Mouse (Mus musculus) adrenal gland, postnatal 14 days (tissue): ENCODE results near the gene Wfdc6b. TPM values are rescaled to one million over a fixed set of nuclear protein-coding genes. Genes with fewer than 3 reads are reported as not detected.
"Not testable (repeated sequence)": the region's sequence is repeated elsewhere in the genome, so short reads cannot be mapped to it uniquely, and the experiment has no call there.

ENCODE experiments used
- DNase-seq: peaks from one replicate; pipeline ENCODE4 v3.0.0; 2021; ENCODE audit warnings: mixed read lengths
- long read RNA-seq, 2 experiments: library from polyadenylated mRNA; stranded (forward); transcript quantifications; one replicate each; pipeline ENCODE4 v2.0.0; 2021
- total RNA-seq: library from RNA; stranded (reverse); gene quantifications from 2 replicates; pipeline ENCODE4 v1.2.3, GENCODE M21; 2021

Wfdc6b gene
- total RNA-seq, result not detected in 2 replicates
- long read RNA-seq, experiment 1, result 0 reads
- long read RNA-seq, experiment 2, result 0 reads

DNA sequence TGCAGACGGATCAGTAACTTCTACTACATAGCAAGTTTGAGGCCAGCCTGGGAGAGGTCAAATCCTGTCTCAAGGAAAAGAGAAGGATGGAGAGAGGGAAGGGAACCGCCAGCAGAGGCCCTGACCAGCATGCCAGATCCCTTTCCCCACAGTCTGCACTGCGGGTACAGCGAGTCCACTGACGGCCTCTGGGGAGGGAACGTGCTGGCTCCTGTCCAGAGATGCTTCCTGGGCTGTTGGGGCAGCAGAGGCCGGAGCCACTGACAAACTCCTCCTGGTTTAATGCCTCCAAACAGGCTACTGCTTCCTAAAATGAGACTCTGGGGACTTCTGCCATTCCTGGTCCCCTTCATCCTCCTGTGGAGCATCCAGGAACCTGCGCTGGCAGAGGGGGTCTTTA is at the start of gene Wfdc6b, which contains the start of gene Wfdc8:
Gene Wfdc6b, plus strand, starts transcription at position 52 of the 400 bp plus-strand sequence.
Gene Wfdc8, minus strand, starts transcription at position 156 of the 400 bp plus-strand sequence.
- peak; percentile 78 for DNase-seq

DNA sequence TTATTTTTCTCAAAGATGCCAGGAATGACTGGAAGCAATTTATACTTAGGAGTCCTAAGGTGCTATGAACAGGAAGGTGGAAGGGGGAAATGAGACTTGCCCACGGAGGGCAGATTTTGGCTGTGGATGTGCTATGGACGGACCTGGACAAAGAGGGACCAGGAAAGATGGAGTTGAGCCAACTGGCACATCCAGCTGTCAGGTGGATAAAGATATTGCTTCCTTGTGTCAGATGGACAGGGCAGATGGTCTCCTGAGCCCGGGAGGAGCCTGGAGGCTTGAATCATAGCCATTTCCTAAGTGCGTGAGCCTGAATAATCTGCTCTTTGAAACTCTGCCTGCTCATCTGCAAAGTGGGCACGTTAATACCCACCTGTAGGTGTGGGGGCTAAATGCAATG is 49.0 kb upstream of the Wfdc6b start:
- DNase-seq, result no peak

DNA sequence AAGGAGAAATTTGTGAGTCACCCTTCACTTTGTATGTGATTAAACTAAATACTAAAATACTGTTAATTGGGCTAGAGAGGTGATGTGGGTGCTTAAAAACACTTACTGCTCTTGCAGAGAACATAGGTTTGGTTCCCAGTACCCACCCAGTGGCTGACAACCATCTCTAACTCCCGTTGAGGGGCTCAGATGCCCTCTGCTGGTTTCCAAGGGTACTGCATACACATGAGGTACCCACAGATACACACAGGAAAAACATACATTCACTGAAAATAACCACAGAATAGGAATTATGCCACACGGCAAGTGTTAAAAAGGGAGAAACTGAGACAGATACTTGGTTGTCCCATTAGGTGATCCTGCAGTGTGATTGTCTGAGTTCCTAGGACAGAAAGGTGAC is 46.3 kb upstream of the Wfdc6b start:
- DNase-seq, result no peak

DNA sequence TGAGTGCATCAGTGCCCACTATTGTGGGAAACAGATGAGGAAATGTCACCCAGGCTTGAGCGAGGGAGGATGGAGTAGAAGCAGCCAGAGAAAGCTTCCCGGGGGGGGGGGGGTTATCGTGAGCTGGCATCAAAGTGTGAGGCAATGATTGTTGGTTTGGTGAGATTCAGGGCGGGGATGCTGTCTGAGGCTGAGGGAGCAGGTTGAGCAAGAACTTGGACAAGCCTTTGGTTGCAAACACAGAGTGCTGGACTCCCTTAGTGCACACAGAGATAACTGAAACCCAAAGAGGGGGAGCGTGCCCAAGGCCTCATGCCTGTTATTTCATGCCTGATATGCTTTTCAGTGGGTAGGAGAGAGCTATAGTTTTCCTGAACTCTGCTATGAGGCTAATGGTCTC is 45.9 kb upstream of the Wfdc6b start:
- DNase-seq, result no peak

DNA sequence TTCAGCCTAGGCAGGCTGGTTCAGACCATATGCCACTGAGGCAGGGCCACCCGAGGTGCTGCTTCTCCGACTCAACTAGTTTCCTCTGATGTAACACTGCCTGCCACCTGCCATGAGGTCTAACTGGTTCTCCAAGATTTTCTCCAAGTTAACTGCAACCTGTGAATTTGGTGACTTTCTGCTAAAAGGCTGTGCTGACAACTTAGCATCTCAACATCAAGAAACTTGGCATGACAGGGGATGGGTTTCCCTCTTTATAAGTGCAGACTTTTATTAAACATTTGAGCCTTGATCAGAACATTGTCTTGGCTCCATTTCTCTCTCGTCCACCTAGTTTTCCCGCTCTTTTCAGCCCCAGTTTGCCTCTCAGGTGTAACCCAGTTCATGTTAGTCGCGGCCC is 40.0 kb upstream of the Wfdc6b start, which contains the start of gene Spint3:
Gene Spint3, minus strand, starts transcription at position 101 of the 400 bp plus-strand sequence.
- not testable (repeated sequence) for DNase-seq

DNA sequence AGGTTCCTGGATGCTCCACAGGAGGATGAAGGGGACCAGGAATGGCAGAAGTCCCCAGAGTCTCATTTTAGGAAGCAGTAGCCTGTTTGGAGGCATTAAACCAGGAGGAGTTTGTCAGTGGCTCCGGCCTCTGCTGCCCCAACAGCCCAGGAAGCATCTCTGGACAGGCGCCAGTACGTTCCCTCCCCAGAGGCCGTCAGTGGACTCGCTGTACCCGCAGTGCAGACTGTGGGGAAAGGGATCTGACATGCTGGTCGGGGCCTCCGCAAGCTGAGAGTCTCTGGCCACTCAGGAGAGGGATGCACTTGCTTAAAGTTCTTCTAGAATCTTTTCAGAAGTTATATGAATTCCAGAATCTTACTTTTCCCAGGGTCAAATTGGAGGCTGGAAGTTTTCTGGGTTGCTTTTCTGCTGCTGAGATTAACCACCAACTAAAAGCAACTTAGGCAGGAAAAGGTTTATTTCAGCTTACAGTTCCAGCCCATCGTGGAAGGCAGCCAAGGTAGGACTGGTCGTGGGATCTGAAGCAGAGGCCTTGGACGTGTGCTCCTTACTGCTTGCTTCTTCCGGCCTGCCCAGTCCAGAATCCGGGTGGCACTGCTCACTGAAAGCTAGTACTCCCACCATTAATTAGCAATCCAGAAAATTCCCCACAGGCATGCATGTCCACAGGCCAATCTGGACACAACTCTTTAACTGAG is 28.1 kb upstream of the Wfdc6b start, which contains the start of gene Wfdc6a:
Gene Wfdc6a, minus strand, starts transcription at position 423 of the 701 bp plus-strand sequence.
- peak; percentile 50 for DNase-seq

DNA sequence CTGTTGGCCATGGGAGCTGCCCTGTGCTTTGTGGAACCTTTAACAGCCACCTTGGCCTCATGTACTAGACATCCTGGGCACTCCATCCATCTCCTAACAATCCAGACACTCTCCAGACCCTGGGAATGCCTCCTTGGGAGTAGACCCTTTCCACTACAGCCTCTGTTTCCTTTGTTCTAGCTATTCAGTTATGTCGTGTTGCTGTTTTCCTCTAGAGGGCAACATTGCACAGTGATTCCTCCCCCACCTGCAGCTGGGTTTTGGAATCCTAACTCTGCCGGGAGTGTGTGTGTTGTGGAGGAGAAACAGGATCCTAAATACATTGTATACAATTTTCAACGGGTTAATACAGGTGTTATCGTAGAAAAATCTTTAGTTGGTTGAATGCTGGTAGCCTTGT is 21.3 kb upstream of the Wfdc6b start:
- peak; percentile 56 for DNase-seq

DNA sequence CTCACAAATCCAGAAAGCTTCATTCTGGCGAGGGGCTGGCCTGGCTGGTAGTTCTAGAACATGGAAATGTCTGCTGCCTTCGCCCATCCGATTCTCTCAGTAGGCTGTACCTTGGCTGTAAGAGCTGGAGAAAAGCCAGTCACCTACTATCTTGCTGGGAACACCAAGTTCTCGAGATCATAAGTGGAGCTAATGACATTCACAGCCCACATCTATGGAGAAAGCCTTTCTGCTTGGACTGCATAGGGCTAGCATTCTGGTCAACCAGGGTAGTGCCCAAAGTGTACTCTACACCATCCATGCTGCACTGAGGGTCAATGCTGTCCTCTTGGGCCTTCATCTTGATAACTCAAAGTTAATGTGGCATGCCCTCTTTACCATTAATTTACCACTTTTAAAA is 19.8 kb upstream of the Wfdc6b start, which contains the start of gene Eppin:
Gene Eppin, minus strand, starts transcription at position 101 of the 400 bp plus-strand sequence.
- DNase-seq, result no peak

DNA sequence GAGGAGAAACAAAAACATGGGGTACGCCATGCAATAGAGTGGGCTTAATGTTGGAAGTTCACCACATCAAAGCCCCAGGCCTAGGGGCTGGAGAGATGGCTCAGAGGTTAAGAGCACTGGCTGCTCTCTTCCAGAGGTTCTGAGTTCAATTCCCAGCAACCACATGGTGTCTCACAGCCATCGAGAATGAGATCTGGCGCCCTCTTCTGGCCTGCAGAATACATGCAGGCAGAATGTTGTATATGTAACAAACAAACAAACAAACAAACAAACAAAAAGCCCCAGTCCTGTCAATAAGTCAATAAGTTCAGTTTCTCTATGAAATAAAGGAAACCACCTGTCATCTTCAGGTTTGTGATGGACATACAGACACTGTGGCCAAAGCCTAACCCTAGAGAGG is 13.1 kb upstream of the Wfdc6b start:
- DNase-seq, result no peak

DNA sequence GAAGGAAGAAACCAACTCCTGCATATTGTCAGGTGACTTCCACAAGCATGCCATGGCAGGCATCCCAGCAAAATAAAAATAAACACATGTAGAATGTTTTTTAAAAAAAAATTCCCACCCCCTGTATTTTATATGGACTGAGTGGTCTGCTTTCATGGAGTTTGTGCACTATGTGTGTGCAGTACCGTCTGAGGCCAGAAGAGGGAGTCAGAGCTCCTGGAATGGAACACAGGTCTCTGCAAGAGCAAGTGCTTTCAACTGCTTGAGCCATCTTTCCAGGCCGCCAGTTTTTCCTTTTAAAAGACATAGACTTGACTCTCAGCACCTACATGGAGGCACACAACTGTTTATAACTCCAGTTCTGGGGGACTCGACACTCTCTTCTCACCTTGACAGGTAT is 9.8 kb upstream of the Wfdc6b start:
- no peak for DNase-seq

DNA sequence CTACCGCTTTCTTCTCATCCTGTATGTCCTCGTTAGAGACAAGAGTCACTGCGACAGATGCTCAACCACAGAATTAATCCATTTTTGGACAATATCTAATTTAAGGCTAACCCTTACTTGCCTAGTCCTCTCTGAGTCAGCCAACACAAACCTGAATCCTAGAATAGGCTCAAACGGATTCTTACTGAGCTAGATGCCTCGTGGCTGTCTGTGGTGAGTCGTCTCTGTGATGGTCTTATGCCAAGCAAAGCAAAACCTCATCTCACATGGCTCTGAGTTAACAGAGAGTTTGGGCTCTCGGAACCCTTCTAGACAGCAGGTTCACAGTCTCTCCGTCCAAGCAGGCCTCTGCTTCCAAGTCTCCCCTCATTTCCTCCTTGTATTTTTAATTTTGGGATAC is 8.9 kb upstream of the Wfdc6b start:
- DNase-seq, result no peak

DNA sequence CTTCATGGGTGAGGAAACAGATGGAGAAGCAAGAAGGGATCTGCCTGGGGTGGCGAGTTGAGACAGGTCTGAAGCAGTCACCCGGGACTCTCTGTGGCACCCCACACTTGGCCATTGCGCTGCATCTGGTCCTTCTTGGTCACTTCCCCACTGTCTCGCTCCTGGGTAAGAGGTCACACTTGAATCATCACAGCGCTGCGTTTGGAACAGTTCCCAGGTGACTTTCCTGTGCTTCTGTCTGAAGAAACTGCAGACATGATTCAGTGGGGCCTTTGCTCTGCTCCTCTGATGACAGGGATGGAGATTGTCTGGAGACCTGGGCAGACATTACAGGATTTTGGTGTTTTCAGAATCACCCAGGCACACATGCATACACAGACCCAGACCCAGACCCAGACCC is 4.5 kb upstream of the Wfdc6b start:
- peak; percentile 66 for DNase-seq

DNA sequence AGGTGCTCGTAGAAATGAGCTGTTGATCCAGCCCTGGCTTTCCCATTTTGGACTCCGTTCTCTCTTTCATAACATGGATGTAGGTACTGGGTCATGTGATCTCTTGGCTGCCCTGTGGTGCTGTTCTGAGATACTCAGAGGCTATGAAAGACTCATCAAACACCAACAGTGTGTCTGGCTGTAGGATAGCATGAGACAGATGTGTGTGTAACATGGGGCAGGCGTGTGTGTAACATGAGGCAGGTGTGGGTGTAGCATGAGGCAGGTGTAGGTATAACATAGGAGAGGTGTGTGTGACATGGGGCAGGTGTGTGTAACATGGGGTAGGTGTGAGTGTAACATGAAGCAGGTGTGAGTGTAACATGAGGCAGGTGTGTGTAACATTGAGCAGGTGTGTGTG is 2.1 kb downstream of the Wfdc6b start:
- no peak for DNase-seq

DNA sequence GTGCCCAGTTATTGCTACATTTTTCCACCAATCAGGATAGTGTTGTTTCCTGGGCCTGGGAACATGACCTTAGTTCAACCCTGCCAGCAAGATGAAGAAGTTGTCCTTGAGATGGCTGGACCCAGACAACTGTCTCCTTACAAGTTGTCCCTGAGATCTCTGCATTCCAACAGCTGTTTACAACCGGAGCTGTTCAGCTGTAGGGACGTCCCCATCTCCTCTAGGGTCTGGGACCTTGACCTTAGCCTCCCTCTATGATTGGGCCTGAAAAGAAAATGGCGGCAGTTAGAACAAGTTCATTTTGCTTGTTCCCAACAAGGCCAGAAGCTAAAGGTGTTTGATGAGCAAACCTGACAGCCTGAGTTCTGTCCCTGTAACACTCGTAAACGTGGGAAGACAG is 5.7 kb downstream of the Wfdc6b start:
- peak; percentile 9 for DNase-seq

DNA sequence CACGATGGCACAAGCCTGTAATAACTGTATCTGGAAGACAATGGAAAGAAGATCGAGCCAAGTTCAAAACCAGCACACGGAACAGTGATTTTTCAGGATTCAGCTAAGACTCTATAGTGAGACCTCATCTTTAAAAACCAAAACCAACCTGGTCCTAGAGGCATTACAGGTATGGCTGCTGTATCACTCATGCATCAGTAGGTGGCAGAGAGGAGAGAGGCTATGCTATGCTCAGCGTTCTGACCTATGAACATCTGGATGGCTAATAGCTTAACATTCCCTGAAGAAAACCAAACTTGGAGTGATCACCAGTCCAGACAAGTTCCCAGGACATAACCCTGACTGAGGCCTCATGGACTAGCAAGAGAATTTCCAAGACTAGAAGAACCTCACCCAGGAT is 8.5 kb downstream of the Wfdc6b start:
- DNase-seq, result no peak

DNA sequence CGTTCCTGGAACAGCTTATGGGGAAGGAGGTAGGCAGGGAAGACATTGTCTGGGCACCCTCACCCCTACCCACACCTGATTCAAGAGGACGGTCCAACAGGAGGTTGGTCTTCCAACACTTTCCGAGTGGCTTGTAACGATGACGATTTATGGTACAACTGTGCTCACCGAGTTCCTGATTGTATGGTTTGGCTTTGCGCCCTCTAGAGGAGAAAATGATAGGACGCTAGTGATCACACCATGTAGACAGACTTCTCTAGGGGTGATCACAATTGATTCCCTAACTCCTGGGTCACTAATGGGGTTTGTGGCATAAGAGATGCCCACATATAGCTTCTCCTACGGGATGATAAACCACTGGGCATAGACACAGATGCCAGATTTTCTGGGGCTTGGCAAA is 21.9 kb downstream of the Wfdc6b start:
- DNase-seq, result no peak

DNA sequence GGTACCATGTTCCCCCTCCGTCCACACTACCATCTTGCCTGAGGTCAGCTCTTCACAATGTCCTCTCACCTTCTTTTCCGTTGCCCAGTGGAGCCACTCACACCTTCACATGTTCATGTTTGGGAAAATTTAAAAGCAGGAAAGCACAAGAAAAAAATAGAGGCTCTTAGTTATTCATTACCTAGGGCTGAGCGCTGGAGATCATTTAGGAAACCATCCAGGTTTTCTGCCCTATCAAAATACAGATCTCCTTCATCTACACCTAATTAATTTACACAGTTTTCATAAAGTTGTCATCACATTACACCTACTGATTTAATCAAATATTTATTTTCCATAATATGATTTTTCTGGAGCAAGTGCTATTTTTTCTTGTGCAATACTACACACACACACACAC is 25.4 kb downstream of the Wfdc6b start, which contains the start of gene Wfdc16:
Gene Wfdc16, minus strand, starts transcription at position 101 of the 400 bp plus-strand sequence.
- no peak for DNase-seq

DNA sequence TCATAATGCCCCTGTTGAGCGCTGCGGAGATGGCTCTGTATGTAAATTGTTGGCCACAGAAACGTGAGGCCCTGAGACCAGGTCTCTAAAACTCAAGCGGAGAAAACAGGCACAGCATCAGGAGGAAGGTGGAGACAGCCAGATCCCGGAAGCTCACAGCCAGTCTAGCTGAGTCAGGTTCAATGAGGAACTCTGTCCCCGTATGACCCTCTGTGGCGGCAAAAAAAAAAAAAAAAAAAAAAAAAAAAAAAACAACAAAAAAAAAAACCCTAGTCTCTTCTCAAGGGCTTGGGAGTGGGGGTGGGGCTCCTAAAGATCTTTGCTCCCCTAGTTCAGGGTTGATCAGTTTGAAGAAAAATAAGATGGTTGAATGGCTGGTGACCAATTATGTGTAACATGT is 27.8 kb downstream of the Wfdc6b start:
- DNase-seq, result peak; percentile 15

DNA sequence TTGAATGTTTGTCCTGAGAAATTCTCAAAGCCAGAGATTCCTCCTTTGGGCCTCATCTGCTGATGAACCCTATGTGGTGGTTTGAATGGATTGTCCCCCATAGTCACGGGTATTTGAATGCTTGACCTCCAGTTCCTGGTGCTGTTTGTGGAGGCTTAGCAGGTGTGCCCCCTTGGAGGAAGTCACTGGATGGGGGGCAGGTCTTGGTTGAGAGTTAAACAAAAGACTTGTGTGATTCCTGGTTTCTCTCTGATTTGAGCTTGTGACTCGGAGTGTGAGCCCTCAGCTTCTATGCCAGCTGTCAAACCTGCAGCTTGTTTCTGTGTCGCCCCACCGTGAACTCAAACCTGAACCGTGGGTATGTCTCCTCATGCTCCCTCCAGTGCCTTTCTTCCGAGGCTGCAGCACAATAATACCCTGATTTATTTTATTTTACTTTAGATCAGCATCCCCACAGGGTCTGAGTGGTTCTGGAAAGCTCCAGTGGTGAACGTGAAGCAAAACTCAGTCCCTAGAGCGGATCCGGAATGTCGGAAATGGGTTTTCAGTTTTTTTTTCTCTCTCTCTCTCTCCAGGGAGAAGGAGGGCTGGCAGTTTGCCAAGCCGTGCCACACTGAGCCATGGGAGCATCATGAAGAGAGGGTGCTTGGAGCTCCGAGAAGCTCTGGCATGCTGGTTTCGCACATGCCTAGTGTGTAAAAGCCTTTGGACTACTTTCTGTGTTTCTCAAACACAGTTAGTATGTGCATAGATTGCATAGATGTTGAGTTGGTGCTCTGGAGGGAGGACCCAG is 28.8 kb downstream of the Wfdc6b start:
- peak; percentile 44 for DNase-seq

DNA sequence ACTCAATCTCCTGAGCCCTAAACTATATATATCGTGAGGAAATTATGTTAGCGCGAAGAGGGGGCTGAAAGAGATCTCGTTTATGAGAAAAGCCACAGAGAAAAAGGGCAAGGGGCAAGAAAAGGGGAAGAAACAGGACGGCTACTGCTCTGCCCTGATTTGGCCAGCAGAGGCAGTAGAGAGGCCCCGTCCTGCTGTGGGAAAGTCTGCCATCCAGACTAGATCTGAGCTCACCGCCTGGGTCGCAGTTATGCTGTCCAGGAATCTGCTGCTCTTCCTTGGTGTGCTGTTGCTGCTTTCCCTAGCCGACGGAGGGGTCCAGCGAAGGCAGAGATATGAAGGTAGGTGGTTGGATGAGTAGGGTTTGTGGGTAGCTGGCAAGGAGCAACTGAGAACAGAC is 42.5 kb downstream of the Wfdc6b start, which contains the start of gene Wfdc10:
Gene Wfdc10, plus strand, starts transcription at position 189 of the 400 bp plus-strand sequence.
- peak; percentile 58 for DNase-seq

DNA sequence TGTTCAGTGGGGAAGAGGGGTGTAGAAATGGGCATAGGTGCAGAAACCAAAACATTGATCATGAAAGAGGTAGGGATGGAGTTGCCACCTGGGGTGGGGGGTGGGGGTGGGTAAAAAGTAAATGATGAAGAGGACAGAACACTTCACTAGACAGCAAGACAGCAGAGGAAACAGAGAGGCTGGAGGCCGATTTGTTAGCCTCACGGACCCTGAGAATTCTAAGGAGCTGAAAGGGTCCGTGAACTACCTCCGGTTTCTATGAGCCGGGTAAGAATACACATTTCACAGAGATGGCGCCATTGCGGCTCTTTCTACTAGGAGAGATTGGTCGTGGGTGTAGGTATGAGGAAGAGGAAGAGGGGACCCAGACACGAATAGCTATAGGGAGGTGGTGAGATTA is 43.2 kb downstream of the Wfdc6b start, which contains the start of gene Wfdc9:
Gene Wfdc9, minus strand, starts transcription at position 101 of the 400 bp plus-strand sequence.
- no peak for DNase-seq

DNA sequence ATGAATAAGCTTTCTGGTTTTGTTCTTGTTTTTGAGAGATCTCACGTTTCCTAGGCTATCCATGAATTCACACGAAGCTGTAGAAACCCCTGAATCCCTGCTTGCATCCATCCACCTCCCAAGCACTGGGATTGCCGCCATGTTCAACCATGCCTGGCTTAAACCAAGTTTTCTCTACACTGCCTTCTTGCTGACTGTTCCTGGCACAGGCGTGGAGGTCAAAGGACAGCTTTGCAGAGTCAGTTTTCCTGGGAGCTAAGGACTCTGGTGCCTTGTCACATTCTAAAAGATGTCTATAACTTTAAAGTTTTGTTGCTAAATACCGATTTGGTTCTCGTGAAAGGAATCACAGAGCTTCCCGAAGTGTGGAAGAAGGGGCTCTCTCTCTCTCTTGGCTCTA is 51.5 kb downstream of the Wfdc6b start:
- no peak for DNase-seq
